Mouse (Mus musculus) lung, adult 2 months (tissue): ENCODE measurements around the gene Ptgr2.

Experiments
- CTCF ChIP-seq: fragments of 200-500 bp; IDR thresholded peaks from 2 replicates; pipeline ENCODE4 v1.5.1; 2011; ENCODE audit warnings: mild to moderate bottlenecking, low read length, control low read depth; ENCODE audit not compliant: insufficient read depth
- POLR2A ChIP-seq: fragments of 200-500 bp; IDR thresholded peaks from 2 replicates; pipeline ENCODE4 v1.6.1; 2011; ENCODE audit warnings: low read depth, mild to moderate bottlenecking, control low read depth, low read length, borderline replicate concordance; ENCODE audit errors: extremely low read depth

DNA sequence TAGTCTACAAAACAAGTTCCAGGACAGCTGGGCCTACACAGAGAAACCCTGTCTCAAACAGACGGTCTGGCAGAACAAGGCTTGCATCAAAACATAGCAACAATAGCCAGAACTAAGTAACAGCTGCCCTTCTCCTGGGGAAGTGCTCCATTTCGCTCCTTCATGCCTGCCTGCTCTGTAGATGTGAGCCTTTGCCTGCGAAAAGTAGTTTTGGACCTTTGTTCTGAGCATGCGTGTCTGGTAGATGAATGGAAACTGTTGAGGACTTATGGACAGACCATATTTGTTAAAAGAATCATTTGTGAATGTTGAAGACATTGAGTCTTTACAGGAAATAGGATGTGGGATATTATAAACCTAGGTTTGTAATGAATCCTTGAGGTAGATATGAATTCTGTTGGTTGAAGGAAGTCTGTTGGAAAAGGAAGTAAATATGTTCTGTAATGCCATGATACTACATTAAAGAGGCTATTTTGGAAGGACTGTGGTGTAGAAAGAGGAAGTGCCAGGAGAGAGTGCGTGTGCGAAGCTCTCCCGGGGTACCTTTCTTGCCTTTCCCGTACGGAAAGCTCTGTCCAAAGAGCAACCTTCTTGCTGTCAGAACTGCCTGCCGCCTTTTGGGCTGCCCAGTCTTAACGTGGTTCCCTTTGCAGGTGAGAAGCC lies 52.1 kb downstream of the Ptgr2 start:
- TF ChIP-seq POLR2A (no peak), CTCF (no peak)
